Mouse (Mus musculus) heart, adult 2 months (tissue): ENCODE data around the gene Sobp. TPM values are rescaled to one million over a fixed set of nuclear protein-coding genes. Genes with fewer than 3 reads are reported as not detected.

Experiments
- DNase-seq, 2 experiments: peaks; one replicate each; pipeline ENCODE4 v3.0.0; 2021
- H3K27ac ChIP-seq: fragments of 200-600 bp; 2 replicates; pipeline ENCODE4 v1.8.1; 2022
- H3K27me3 ChIP-seq: fragments of 200-500 bp; 2 replicates; pipeline ENCODE4 v1.6.1; 2012; ENCODE audit warnings: mild to moderate bottlenecking, low read length, inconsistent platforms, mixed read lengths; ENCODE audit not compliant: control insufficient read depth, insufficient read depth
- H3K36me3 ChIP-seq: fragments of 200-500 bp; 2 replicates; pipeline ENCODE4 v1.6.1; 2012; ENCODE audit warnings: low read length, inconsistent platforms; ENCODE audit not compliant: control insufficient read depth, insufficient read depth
- H3K4me1 ChIP-seq: fragments of 200-500 bp; 2 replicates; pipeline ENCODE4 v1.6.1; 2011; ENCODE audit warnings: low read length; ENCODE audit not compliant: control insufficient read depth, insufficient read depth
- H3K4me3 ChIP-seq: fragments of 200-600 bp; 2 replicates; pipeline ENCODE4 v1.8.1; 2022
- H3K79me2 ChIP-seq: fragments of 200-500 bp; replicated peaks from 2 replicates; pipeline ENCODE4 v1.6.1; 2012; ENCODE audit warnings: mild to moderate bottlenecking, inconsistent platforms, low read length, moderate library complexity, mixed read lengths; ENCODE audit not compliant: control insufficient read depth, insufficient read depth
- H3K9ac ChIP-seq: fragments of 200-500 bp; 2 replicates; pipeline ENCODE4 v1.6.1; 2012; ENCODE audit warnings: low read depth, mild to moderate bottlenecking, control low read depth, inconsistent platforms, low read length, mixed read lengths
- CTCF ChIP-seq: fragments of 200-600 bp; IDR thresholded peaks from 2 replicates; pipeline ENCODE4 v1.8.1; 2022; ENCODE audit warnings: antibody characterized with exemption, mild to moderate bottlenecking, moderate library complexity
- EP300 ChIP-seq: fragments of 200-500 bp; IDR thresholded peaks from 2 replicates; pipeline ENCODE4 v1.6.1; 2011; ENCODE audit warnings: low read depth, low read length, control low read depth; ENCODE audit not compliant: insufficient read depth
- POLR2A ChIP-seq: fragments of 200-500 bp; IDR thresholded peaks from 2 replicates; pipeline ENCODE4 v1.6.1; 2011; ENCODE audit warnings: mild to moderate bottlenecking, low read depth, low read length, control low read depth; ENCODE audit not compliant: insufficient read depth
- WGBS: fragments of 180-500 bp; shearing (Covaris S2); methylation state at CpG from one replicate; pipeline ENCODE4 v1.1.7; 2018; 5-methylcytosine and 5-hydroxymethylcytosine counted together
- intact Hi-C: fragments of 180-260 bp; cut with DNase I; formaldehyde crosslinking; loops from one replicate; pipeline ENCODE4 v1.15.1; 2025
- polyA plus RNA-seq: library from polyadenylated mRNA; depleted of rRNA; stranded (reverse); fragments of >200 nt; gene quantifications from 2 replicates; pipeline ENCODE4 v1.2.3, GENCODE M21; 2012
- total RNA-seq, 2 experiments: library from RNA; stranded (reverse); gene quantifications; 2 replicates each; pipeline ENCODE4 v1.2.3; 2021

Gene Sobp
- total and polyA plus RNA-seq, 3 experiments = 5.1 to 16.7 (median 16.5) TPM

DNA sequence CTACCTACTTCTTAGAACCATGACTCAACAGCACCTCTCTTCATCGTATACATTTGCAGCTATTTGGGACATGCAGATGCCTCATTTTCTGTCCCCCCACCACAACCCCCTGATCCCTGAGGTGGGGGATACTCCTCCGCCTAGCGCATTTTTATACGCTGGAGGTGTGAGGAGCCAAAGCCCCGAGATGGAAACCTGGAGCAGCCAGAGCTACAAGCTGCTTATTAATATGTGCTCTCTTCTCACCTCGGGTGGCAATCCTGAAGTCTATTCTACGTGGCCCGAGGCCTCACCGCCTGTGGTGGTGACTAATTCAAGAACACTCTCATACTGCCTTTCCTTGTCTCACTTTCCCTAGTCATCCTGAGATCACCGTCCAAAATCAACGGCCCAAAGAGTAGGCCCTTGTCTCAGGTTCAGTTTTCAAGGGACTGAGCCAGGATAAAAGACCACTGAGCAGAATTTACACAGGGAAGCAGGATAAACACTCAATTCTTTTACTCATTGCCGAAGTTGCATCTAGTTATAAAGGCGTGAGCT is 43.1 kb upstream of the Sobp start:
- no peak overlapping the region for H3K4me3 ChIP-seq
- no peaks in the 10 kb centered on the region for H3K27me3 ChIP-seq
- H3K36me3 ChIP-seq = no peaks in the 10 kb centered on the region
- H3K79me2 ChIP-seq = no peaks in the 10 kb centered on the region
- TF ChIP-seq CTCF (no peak), EP300 (no peak), POLR2A (no peak)
- no peak overlapping the region for H3K9ac ChIP-seq
- 87% methylated on average over 13 of the region's 13 CpGs for WGBS
- intact Hi-C loops = no loop called here
- peaks cover 3% of the 10 kb centered on the region for H3K4me1 ChIP-seq
- DNase-seq = no peak
- no peak overlapping the region for H3K27ac ChIP-seq

DNA sequence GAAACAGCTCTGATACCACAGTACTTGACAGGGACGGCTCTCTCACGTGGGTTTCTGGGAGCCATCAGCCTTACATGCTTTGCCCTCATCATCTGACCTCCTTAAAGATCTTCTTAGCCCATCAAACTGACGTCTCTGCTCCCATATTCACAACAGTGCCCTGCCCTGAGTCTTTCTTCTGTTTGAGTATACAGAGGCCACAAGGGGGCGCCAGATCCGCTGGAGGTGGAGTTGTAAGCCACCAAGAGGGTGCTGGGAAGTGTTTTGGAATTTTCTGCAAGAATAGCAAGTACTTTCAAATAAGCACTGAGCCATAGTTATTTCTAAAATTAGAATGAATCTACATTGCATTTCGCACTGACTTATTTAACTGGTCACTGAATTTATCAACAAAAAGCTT is 37.5 kb upstream of the Sobp start:
- H3K27me3 ChIP-seq = no peaks in the 10 kb centered on the region
- H3K4me3 ChIP-seq = no peak overlapping the region
- H3K36me3 ChIP-seq = no peaks in the 10 kb centered on the region
- no peak overlapping the region for H3K9ac ChIP-seq
- DNase-seq = peak; percentile 7 to 35
- TF ChIP-seq CTCF (peak; percentile 65), EP300 (no peak)
- intact Hi-C loops = no loop called here
- H3K4me1 ChIP-seq = no peaks in the 10 kb centered on the region
- H3K27ac ChIP-seq = no peak overlapping the region
- WGBS = 45% methylated on average over 6 of the region's 6 CpGs
- H3K79me2 ChIP-seq = no peaks in the 10 kb centered on the region

DNA sequence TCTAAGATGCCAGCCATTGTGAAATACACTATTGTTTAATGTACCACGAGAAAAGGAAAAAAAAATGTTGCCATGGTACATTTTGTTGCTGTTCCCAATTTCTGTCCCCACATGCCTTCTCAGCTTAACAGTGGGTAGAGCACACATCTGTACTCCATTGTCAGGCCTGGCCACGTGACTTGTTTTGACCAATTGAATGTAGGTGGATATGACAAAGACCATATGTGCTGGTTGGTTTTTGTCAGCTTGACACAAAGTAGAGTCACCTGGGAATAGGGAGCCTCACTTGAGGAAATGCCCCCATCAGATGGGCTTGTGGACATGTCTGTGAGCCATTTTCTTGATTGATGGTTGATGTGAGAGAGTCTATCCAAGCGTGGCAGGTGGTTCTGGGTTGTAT is 29.5 kb upstream of the Sobp start:
- TF ChIP-seq EP300 (no peak), CTCF (no peak), POLR2A (no peak)
- WGBS = 76% methylated on average over 3 of the region's 3 CpGs
- no peak overlapping the region for H3K4me3 ChIP-seq
- H3K9ac ChIP-seq = no peak overlapping the region
- H3K36me3 ChIP-seq = no peaks in the 10 kb centered on the region
- H3K79me2 ChIP-seq = no peaks in the 10 kb centered on the region
- intact Hi-C loops = no loop called here
- DNase-seq = no peak
- H3K27ac ChIP-seq = no peak overlapping the region
- no peaks in the 10 kb centered on the region for H3K27me3 ChIP-seq
- no peaks in the 10 kb centered on the region for H3K4me1 ChIP-seq

DNA sequence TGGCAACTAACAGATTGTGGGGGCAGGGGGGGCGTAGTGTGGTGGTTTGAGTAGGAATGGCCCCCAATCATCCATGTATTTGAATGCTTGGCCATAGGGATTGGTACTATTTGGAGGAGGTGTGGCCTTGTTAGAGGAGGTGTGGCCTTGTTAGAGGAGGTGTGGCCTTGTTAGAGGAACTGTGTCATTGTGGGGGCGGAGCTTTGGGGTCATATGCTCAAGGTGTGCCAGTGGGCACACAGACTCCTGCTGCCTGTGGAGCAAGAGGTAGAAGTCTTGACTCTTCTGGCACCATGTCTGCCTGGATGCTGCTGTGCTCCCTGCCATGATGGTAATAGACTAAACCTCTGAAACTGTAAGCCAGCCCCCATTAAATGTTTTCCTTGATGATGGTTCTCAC is 25.9 kb upstream of the Sobp start:
- no peak for DNase-seq
- TF ChIP-seq EP300 = no peak
- H3K9ac ChIP-seq = no peak overlapping the region
- no peaks in the 10 kb centered on the region for H3K36me3 ChIP-seq
- no peaks in the 10 kb centered on the region for H3K27me3 ChIP-seq
- H3K27ac ChIP-seq = no peak overlapping the region
- 88% methylated on average over 2 of the region's 2 CpGs for WGBS
- no peak overlapping the region for H3K4me3 ChIP-seq
- no peaks in the 10 kb centered on the region for H3K4me1 ChIP-seq
- intact Hi-C loops = no loop called here
- no peaks in the 10 kb centered on the region for H3K79me2 ChIP-seq

DNA sequence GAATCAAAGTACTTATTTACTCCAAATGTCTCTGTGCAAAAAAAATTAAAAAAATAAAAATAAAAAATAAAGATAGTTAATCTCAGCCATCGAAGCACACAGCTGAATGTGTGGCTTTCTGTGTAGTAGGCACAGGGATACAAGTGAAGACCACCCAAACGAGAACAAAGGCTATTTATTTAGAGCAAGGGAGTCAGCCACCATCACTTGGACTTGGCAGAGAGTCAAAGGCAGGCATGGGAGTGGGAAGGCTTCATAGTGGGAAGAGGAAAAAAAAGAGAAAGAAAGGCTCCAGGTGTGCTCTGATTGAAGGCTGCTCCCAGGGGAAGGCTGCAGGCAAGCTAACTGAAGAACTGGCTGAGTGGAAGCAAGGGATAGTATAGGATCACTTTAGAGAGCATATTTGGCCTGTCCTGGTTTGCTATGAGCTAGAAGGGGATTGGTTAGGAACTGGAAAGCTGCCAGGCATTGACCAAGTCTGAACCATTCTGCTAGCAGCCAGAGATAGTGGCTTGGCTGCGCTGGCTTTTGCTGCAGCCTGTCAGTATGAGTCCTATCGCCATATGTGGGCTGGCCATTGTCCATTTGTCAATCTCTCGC is 6.1 kb upstream of the Sobp start:
- no peaks in the 10 kb centered on the region for H3K79me2 ChIP-seq
- no peaks in the 10 kb centered on the region for H3K4me1 ChIP-seq
- H3K9ac ChIP-seq = no peak overlapping the region
- H3K4me3 ChIP-seq = no peak overlapping the region
- DNase-seq = peak in 1 of 2 experiments; percentile 9
- H3K27ac ChIP-seq = no peak overlapping the region
- intact Hi-C loops = no loop called here
- no peaks in the 10 kb centered on the region for H3K27me3 ChIP-seq
- 30% methylated on average over 5 of the region's 5 CpGs for WGBS
- H3K36me3 ChIP-seq = no peaks in the 10 kb centered on the region
- TF ChIP-seq POLR2A (no peak), CTCF (no peak), EP300 (no peak)

DNA sequence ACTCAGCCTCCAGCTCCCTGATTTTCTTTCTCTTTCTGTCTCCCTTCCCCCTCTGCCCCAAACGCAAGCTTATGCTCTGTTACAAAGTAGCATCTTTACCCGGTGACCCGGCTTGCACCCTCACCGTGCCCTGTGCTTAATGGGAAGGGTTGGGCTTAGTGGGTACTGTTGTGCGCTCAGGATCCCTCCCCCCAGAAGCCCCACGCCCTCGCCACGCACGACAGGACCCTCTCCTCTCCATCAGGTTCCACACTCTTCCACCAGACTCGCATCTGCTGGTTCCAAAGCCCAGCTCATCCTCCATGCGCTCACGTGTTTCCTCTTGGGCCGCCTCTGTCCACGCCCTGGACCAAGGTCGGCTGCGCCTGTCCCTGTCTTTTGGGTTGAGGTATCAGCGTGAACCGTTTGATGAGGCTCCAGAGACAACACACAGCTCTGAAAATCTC is 849 bp upstream of the Sobp start:
- no peak for DNase-seq
- TF ChIP-seq CTCF = no peak
- TF ChIP-seq EP300 = no peak
- no peak for TF ChIP-seq POLR2A
- H3K4me1 ChIP-seq = peaks cover 2% of the 10 kb centered on the region; the same call in 1 of the 2 replicates
- 14% methylated on average over 18 of the region's 18 CpGs for WGBS
- H3K27ac ChIP-seq = peak overlapping the region; percentile 76
- no peaks in the 10 kb centered on the region for H3K79me2 ChIP-seq
- no peaks in the 10 kb centered on the region for H3K27me3 ChIP-seq
- H3K9ac ChIP-seq = peak overlapping the region; percentile 94
- intact Hi-C loops = loop anchor here (10.0 kb wide), 1 partner anchor 330 kb away; no protein-coding TSS in a partner anchor
- H3K4me3 ChIP-seq = peak overlapping the region; percentile 60
- no peaks in the 10 kb centered on the region for H3K36me3 ChIP-seq
